Mouse (Mus musculus) G1E (cell line): ENCODE data around the gene Park7.

ENCODE experiments used
- CTCF ChIP-seq: IDR thresholded peaks from 2 replicates; pipeline ENCODE4 v1.5.1; 2012; ENCODE audit warnings: low read depth, low read length, inconsistent platforms, mixed read lengths
- GATA2 ChIP-seq: IDR thresholded peaks from 2 replicates; pipeline ENCODE4 v1.6.1; 2012; ENCODE audit warnings: low read depth, low read length, inconsistent platforms, borderline replicate concordance

- TF ChIP-seq CTCF = no peak
- TF ChIP-seq GATA2 = no peak
These were observed 31.6 kb downstream of the Park7 start for GRCm38 (mm10) chr4:150882632-150883031.
